Mouse (Mus musculus) T-cell, adult 2 months (primary cell): ENCODE results near the gene Txlng.

Source experiments
- DNase-seq: peaks from one replicate; pipeline ENCODE4 v3.0.0; 2022; ENCODE audit warnings: low spot score

The Txlng gene

DNA sequence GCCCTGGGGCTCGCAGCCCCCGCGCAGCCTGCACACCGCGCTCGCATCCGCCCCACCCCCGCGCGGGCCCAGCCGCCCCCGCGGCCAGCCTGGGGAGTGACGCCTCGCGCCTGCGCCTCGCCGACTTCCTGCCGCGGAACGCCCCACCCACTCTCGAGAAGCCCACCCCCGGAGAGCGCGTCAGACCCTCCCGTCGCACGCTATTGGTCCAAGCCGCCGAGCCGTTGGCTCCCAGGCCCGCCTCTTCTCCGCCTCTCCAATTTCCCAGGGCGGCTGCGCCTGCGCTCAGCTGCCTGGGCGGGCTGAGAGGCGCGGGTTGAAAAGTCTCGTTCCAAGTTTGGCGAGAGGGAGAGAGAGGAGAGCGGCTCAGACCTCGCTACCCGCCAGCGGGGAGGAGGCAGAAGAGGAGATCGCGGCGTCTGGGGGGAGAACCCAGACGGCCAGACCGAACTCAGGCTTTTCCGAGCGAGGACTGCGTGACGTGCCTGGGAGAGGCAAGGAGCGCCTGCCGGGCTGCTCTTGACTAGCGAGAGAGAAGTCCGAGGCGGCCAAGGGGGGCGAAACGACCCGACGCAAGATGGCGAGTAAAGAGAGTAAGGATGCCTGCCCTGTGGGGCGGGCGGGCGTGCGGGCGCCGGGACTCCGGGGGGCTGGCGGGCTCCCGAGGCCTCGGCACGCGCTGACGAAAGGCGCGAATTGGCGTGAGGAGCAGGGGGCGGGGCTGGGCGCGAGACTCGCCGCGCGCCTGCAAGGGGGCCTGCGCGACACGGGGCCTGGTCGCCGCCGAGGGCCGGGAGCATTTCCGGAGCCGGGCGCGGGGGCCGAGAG, 68.9 kb downstream of the Txlng start, which contains the start of gene Rbbp7:
Gene Rbbp7 (plus strand): TSS at position 288 of the 828 bp plus-strand sequence.
- peak; percentile 94 for DNase-seq

DNA sequence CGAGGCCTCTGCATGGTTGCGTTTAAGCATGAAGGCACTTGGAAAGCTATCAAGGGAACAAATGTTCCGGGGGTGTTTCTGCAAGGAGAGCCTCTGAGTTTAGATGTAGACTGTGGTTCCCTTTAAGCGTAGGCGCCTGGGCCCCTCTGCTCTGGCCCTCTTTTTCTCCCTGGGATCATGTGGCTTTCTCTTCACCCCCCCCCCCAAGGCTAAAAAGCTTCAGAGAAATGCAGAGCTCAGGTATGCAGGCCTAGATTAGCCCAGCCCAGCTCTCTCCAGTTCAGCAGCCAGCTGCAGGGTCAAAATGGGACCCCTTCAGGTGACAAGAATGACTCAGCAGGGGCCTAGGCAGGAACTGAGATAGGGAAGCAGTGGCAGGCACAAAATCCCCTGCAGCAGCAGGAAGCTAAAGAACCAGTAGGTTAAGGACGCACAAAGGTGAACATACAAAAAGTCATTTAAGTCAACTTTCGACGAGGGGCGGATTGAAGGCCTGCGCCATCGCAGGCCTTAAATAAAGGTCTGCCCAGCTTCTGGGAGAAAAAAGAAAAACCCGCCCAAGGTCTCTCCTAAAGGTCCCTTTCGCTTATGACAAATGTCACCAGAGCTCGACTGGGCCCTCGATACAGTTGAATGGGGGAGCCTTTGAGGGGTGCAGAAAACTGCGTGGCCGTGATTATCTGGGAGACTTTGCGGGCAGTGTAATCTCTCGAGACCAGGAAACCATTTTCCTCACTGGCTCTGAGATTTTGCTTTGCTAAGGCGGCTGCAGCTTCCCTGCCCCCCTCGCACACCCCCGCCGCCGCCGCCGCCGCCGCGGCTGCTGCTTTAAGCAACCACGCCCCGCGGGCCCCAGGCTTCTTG, 69.8 kb downstream of the Txlng start:
- DNase-seq = peak; percentile 16

DNA sequence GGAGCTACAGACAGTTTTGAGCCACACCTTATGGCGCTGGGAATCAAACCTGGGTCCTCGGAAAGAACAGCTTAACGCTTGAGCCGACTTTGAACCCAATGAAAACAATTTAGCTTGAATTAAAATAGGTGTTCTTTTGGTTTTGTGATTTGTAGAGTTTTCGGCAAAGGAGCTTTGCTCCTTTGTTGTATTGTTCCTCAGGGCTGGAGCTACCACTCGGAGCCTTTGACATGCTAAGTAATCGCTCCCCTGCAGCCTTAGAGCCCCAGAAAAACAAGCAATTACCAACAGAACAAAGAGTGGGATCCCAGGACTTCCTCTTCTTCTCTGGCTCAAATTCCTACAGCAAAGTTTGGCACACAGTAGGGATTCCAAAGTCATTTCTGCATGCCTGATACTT, 73.2 kb downstream of the Txlng start:
- no peak for DNase-seq

DNA sequence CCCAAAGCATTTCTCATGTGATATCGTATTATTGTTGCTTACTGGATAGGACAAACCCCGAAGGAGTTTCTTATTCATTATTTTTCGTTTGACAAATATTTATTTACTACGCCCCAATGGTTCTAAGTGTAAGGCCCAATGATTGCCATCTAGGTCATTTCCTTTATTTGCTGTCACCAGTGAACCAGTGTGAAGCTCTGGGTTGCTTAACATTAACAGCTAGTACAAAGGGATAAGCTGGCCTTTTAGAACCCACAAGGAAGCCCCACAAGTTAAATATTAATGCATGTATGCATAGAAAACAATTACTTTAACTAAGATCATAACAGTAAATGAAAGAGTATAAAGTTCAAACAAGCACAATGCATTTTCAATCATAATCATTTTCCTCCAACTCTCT, 74.9 kb downstream of the Txlng start:
- DNase-seq = no peak

DNA sequence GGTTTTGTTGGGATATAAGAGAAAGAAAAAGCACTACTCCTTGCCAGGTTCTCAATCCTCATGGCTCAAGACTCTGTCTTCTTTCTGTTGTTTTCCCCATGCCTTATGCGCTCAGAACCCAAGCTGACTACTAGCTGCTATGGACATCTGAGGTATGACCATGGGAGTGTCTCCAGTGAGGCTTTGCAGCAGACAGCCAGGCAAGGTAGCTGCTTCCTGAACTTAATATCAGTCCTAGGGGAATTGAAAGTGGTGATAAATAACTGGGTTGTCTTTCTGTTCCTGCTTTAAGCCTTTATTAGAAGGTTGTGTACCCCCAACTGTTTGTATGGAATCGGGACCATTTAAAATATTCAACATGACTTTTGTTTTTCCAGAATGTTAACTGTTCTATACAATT, 76.8 kb downstream of the Txlng start:
- DNase-seq = no peak

DNA sequence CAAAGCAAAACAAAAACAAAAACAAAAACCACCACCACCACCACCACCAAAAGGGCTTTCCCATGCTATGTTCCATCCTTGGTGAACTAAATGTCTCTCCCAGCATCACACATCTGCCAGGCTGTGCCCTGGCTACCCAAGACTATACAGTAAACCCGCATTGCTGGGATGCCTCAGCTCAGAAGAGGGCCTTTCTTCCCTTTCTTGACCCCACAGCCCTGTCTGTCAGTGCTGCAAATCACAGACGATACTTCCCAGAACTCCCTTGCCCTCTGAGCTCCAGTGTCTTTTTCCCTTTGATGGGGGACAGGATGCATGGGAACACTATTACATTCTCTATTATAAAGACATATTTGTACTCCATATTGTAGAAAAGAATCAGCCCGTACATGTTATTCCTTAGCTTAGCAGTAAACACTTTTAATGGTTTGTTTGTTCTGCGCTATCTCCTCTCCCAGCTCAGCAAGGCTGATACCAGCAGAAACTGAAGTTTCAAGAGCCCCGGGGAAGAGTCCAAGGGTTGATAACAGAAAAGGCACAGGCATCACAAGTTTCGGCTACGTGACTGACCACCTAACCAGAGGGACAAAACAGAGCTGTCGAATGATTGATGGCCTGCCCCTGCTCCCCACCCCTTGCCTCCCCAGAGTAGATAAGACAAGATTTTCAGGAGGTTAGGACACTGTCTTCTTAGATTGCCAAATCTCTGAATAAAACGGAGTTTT, 80.4 kb downstream of the Txlng start:
- no peak for DNase-seq

DNA sequence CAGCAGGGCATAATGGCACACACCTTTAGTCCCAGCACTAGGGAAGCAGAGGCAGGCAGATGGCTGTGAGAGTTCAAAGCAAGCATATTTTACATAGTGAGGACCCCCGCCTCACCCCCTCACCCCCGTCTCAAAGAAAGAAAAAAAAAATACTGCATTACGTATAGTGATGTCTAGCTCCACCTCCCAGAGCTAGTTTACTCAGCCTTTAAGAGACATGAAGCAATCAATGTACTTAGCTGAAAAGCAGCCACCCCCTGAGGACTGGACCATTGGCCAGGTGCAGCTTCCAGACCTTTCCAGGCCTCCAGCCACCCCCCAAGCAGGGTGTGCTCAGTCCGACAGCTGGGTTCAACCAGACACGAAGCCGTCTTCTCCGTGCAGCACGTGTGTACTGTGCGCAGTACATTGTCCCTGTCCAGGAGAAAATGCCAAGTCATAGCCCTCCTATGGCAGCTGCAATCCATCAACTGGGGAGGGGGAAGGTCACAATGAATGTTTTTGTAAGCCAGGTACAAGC, 93.1 kb downstream of the Txlng start:
- no peak for DNase-seq

DNA sequence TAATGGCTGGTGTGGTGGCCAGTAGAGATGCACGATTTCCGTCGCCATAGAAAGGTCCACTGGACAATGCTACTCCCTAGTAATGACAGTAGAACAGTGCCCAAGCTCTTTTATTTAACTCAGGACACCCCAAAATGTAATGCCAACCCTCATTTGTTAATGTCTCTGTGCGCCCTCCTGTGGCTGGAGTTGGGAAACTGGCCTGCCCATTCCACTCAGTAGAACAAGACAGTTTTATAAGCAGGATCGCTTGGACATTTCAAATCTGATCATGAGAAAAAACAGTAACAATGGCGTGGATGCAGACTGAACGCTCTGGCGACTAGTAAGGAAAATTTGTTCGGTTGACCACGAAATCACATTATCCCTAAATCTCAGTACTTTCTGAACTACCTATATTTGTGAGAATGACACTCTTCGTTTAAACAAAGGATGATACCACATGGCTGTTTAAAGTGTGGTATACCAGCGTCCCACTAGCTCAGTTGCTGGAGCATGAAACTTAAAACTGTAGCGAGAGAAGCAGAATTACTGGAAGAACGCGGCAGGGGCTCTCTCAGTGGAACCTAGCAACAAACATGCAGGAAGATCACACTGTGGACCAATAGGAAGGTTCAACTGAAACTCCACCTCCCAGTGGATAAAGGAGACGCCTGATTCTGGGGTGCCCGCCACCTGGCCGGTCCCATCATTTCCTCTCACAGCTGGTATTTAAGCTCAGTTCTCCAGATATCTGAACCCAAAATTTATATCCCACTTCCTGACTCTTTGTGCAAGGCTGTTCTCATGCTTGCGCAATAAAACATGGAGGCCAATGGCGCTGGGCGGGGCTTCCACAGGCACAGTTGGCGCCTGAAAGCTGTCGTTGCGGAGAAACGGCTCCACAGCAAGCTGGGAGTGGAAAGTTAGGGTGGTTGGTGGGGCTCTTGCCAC, 94.0 kb downstream of the Txlng start:
- DNase-seq = peak; percentile 53

DNA sequence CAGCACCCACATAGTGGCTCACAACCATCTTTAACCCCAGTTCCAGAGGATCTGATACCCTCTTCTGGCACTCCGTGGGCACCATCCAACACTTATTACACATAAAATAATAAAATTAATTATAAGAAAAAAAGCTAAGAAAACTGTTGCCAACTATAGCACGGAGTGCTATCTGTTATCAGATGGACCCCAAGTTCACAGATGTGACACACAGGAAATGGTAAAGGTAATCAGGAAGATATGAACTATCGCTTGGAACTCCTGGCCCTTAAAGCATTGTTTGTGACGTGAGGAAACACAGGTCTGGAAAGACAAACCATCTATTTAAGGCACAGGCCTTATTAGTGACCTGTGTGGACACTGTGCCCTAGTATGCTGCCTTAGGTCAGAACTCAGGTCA, 99.2 kb downstream of the Txlng start:
- no peak for DNase-seq
